Mouse (Mus musculus): ENCODE data around the gene Megf11.
"Not testable (repeated sequence)": the region's sequence is repeated elsewhere in the genome, so short reads cannot be mapped to it uniquely, and the experiment has no call there.

Gene Megf11

GRCm38 (mm10) chr9:64471336-64471735, 85.9 kb downstream of the Megf11 start:
- no peak for DNase-seq

GRCm38 (mm10) chr9:64472165-64472564, 86.7 kb downstream of the Megf11 start:
- no peak for DNase-seq

GRCm38 (mm10) chr9:64472743-64473142, 87.3 kb downstream of the Megf11 start:
- DNase-seq: no peak

GRCm38 (mm10) chr9:64473170-64473569, 87.7 kb downstream of the Megf11 start:
- DNase-seq: no peak

GRCm38 (mm10) chr9:64473695-64474094, 88.3 kb downstream of the Megf11 start:
- no peak for DNase-seq

DNA sequence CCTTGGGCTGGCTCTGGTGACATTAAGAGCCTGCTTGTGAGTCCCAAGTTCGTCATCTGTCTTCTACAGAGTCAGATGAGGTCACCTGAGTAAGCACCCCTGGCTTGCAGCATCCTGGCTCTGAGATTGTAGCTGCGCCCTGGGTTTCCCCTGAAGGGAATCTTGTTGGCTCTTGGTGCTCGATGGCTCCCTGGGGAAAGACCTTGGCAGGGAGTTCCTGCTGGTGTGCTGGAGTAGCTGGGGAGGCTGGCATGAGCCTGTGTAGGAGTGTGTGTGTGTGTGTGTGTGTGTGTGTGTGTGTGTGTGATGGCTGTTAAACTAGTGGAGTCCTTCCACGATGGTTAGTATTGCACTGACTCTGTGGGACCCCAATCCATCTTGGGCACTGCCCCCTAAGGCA, 88.7 kb downstream of the Megf11 start:
- DNase-seq: no peak

DNA sequence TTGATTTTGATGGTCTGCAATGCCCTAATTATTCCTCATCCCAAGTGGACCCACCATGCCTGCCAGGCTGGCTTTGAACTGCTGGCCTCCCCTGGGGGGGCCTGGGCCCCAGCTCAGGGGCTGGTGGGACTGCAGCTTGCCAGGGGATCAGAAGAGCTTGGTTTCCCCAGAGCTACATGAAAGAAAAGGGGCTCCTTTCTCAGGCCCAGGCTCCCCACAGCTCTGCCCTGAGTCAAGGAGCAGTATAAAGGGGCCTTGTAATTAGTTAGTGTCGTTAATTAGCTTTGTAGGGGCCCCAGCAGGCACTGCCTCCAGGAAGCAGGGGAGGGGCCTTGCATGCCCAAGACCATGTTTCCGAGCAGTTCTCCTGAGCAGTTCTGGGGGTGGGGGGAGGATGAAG, 90.5 kb downstream of the Megf11 start:
- DNase-seq: no peak

DNA sequence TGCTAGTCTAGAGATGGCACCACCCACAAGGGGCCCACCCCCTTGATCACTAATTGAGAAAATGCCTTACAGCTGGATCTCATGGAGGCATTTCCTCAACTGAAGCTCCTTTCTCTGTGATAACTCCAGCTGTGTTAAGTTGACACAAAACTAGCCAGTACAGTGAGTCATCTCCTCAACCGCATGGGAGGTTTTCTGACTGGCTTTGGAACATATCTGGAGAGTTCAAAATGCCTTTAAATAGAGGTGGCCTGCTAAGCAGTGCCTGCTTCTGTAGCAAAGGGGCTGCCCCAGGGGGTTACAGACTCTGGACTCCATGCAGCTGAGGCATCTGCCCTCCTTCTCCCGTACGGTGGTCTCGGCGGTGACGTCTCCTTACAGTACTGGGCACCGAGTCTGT, 92.0 kb downstream of the Megf11 start:
- DNase-seq: not testable (repeated sequence)

DNA sequence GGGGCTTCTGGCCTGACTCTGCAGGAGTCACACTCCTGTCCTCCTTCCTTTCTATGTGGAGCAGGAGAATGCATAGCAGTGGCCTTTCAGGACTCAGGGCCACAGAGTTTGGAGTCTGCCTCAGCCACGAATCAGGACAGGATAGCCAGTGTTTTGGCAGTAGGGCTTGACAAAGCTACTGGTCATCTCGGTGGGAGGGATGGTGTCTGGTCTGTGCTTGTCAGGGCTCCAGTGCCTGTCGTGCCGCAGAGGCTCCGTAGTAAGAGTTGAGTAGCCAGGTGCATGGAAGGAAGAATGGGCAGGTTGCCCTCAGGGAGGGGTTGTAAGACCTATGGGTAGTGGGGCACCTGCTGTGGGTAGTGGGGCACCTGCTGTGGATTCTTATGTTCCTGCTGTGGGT, 96.7 kb downstream of the Megf11 start:
- DNase-seq: peak; percentile 74

GRCm38 (mm10) chr9:64487377-64487776, 102.0 kb downstream of the Megf11 start:
- peak; percentile 78 for DNase-seq

DNA sequence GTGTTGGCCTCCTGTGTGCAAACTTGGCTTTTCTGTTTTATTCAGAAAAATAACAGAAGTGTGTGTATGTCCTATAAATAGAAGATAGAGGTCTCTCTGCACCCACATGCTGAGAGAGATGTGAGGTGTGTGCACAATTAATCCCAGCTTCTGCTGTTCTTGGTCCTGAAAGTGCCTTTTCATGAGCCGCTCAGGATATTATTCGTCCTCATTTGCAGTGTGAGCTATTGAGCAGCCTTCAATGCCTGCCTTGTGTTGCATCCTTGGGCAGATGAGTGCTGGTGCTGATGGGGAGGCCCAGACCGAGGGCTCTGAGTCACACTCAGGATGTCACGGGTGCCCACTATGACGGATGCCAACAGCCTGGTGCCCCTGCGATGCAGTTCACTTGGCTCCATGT, 109.2 kb downstream of the Megf11 start:
- DNase-seq: no peak

GRCm38 (mm10) chr9:64498929-64499328, 113.5 kb downstream of the Megf11 start:
- DNase-seq: no peak

DNA sequence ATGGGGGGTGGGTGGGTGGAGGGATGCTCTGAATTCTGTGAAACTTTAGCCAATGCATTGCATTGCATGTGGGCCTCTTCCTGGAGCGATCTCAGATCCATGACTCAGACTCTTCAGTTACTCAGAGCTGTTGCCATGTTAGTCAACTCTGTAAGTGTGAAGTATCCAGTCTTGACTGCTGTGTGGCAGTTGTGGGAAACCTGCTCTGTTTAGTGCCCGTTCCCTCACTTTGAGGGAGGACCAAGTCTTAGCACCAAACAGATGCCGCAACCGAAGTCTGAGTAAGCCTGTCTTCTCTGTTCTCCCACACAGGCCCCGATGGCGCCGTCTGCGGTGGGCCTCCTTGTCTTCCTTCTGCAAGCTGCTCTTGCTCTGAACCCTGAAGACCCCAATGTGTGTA, 115.8 kb downstream of the Megf11 start:
- no peak for DNase-seq

DNA sequence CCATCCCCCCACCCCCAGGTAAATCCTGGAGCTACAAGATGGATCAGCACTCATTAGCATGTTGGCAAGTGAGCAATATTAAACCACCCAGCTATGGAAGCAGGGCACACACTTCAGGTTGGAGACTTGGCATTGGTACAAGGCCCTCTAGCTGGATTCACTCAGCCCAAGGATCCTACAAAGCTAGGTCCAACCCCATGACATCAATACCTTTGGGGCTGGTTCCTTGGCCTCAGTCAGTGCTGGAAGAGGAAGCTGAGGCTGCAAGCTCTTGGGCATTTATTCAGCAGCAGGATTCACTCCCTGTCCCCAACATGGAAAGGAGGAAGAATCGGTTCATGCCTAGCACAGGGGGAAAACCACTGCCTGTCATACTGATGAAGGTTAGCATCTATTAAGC, 118.6 kb downstream of the Megf11 start:
- DNase-seq: no peak

- no peak for DNase-seq
These were observed 119.0 kb downstream of the Megf11 start for GRCm38 (mm10) chr9:64504456-64504855.

DNA sequence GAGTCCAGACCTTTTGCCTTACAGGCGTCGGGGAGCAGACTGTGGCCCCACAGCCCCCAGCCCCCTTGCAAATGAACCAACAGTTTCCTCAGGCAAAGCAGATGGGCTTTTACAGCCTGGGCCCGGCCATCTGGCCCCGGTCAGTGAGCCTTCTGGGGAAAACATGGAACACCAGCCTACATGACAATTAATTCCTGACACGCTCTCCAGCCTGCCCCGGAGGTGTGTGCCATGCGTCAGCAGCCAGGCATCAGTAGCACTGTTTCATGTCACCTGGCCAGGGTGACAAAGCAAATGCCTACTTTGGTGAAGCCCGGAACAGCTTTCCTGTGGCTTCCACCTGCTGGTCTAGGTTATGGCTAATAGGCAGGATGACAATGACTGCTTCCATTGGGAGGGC, 119.5 kb downstream of the Megf11 start:
- peak; percentile 79 for DNase-seq

- no peak for DNase-seq
These were observed 121.2 kb downstream of the Megf11 start for GRCm38 (mm10) chr9:64506440-64507206.

DNA sequence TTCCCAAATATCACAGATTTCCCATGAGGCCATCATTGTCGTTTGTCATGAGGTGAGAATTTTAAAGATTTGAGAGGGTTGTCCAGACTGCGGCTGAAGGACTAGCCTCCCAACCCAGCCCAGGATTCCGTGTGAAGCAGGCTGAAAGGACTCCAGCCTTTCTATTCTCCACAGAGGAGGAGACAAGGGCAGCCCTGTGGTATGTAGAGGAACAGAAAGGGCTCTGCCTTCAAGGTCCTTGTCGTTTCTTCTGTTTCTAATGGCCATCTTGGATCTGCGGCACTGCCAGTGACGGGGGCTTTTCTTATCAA, 121.7 kb downstream of the Megf11 start:
- DNase-seq: no peak

GRCm38 (mm10) chr9:64507995-64508394, 122.6 kb downstream of the Megf11 start:
- DNase-seq: no peak

DNA sequence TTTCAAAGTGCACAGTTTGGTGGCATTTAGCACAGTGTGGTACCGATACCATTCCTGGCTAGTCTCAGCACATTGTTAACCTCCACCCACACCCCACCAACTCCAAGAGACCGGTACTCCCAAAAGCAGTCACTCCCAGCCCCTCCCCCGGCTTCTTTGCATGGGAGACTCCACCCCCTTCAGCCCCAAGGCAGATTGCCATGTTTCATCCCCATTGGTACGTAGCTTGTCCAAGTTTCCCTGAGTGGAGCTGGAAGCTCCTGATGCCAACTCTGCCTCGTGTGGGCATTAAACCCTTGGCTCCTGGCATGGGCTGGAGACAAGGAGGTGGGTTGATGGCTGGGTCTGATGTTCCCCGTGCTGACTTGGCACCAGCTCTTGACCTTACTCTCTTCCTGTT, 129.4 kb downstream of the Megf11 start:
- DNase-seq: no peak

DNA sequence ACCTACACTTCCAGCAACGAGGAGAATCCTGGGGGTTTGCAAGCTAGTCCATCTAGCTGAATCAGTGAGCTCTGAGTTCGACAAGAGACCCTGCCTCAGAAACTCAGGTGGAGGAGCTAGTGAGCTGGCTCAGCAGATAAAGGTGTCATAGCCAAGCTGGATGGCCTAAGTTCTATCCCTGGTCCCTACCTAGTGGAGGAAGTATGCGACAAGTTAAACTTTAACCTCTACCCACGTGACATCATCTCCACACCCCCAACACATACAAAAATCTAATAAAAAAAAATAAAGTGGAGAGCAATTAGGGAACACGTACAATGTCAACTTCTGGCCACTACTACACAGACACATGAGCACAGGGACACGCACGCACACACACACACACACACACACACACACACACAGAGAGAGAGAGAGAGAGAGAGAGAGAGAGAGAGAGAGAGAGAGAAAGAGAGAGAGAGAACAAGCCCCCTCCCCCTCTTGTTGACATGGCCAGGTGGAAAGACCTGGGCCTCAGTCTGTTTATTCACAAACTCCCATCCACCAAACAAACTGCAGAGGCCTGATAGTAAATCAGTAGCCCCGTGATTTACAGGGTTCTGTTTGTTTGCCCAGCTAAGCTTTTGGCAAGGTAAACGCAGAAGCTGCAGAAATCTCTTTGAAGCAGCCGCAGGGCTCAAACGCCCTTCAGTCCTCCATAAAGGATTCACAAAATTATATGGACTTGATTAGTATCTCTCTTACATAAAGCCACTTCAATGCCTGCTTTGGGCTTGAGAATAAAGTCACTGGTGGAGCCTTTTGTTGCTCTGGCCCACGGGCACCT, 134.7 kb downstream of the Megf11 start:
- no peak for DNase-seq

DNA sequence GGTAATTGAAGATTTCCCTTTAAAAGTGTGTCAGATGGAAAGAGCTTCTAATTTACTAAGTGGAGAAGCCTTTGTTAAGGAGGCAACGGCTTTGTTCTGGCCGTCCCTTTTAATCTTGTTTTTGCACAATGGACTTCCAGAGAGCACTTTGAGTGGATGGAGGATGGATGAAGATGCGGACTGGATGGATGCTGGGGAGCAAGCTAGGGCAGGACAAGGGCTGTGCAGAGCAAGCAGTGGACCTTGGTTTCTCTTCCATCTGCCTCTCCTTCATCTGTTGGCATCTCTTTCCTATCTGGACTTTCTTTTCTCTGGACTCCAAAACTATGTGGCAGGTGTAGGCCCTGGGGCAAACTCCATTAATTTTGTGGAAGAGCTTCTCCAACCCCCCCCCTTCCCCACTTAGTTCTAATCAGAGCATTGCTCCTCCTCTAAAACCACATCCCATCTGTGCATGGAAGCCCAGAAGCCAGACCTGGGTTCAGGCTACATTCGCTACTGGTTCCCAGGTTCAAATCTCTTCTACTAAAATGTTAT, 135.4 kb downstream of the Megf11 start:
- no peak for DNase-seq

DNA sequence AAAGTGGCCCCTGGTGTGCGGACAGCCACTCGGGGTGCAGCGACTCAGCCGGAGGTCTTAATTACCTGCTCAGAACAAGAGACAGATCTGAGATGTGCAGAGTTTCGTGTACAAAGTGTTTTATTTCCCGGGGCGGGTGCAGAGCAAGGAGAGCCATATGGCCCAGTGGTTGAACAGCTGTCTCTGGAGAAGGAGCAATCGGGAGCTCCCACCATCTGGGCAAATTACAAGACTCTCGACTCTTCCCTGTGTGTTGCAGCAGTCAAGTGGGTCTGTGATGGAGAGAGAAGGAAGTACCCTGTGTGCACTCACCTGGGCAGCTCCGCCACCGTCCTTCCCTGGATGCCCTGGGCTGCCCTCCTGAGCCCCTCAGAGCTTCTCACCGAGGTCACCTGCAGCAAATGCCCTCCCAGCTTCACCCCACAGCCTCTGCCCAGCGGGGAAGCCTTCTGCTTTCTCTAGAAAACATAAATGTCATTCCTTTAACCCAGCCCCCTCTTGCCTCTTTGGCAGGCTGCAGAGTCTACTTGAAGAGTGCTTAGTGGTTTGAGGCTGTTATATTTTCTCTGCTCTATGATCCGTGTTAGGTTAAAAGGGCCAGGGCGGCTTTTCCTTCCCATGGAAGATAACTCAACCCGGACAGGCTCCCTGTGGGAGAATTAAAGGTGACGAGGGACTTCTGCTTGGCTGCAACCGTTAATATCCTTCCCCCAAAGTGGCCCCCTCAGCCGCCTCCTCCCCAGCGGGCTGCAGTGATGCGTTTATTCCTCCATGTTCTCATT, 138.0 kb downstream of the Megf11 start:
- no peak for DNase-seq
